Mouse (Mus musculus) stomach, postnatal 0 days (tissue): ENCODE measurements around the gene Srpk1.

Source experiments
- CTCF ChIP-seq: IDR thresholded peaks from 2 replicates; pipeline ENCODE4 v1.5.1; 2016; ENCODE audit warnings: antibody characterized with exemption, low read depth, mild to moderate bottlenecking, moderate library complexity
- EP300 ChIP-seq: optimal IDR thresholded peaks from 2 replicates; pipeline ENCODE3; 2016; ENCODE audit warnings: antibody characterized with exemption

GRCm38 (mm10) chr17:28546925-28547324, 75.6 kb downstream of the Srpk1 start:
- no peak for TF ChIP-seq EP300
- TF ChIP-seq CTCF, result peak; percentile 10; the same call in 1 of the 2 replicates
